Mouse (Mus musculus) CH12.LX (cell line): Measurements from ENCODE around the gene Dner. TPM values are rescaled to one million over a fixed set of nuclear protein-coding genes. Genes with fewer than 3 reads are reported as not detected.

Experiments
- DNase-seq: peaks from one replicate; pipeline ENCODE4 v3.0.0-alpha.2; 2013; ENCODE audit errors: extremely low read depth
- H3K27ac ChIP-seq: 2 replicates; pipeline ENCODE4 v1.5.1; 2012; ENCODE audit warnings: low read depth, mild to moderate bottlenecking, control low read depth, moderate library complexity; ENCODE audit not compliant: insufficient read depth
- H3K27me3 ChIP-seq: replicated peaks from 2 replicates; pipeline ENCODE3; 2012; ENCODE audit warnings: inconsistent platforms
- H3K36me3 ChIP-seq, 2 experiments: replicated peaks in 1 of 2; 2 replicates each; pipeline versions ENCODE3 to v1.6.1; 2012; ENCODE audit warnings: inconsistent platforms in 1 of 2, low read length in 1 of 2, mild to moderate bottlenecking in 1 of 2, mixed read lengths in 1 of 2, moderate library complexity in 1 of 2; ENCODE audit not compliant: control insufficient read depth in 1 of 2, insufficient read depth in 1 of 2
- H3K4me1 ChIP-seq, 2 experiments: 2 replicates each; pipeline ENCODE4 v1.6.1; 2012; ENCODE audit warnings: inconsistent platforms in 1 of 2, moderate library complexity in 1 of 2; ENCODE audit not compliant: insufficient read depth in 2 of 2, control insufficient read depth in 1 of 2
- H3K4me2 ChIP-seq: 2 replicates; pipeline ENCODE4 v1.6.1; 2012; ENCODE audit warnings: low read depth, mild to moderate bottlenecking, control low read depth; ENCODE audit not compliant: poor library complexity, insufficient read depth, severe bottlenecking
- H3K4me3 ChIP-seq, 3 experiments: fragments of 150-350 bp in 1 of 3; sonication (generic) in 1 of 3; replicated peaks in 1 of 3; 2 replicates each; pipeline versions ENCODE3 to v1.5.1; 2011 to 2012; ENCODE audit warnings: low read depth in 2 of 3, low read length in 2 of 3, mild to moderate bottlenecking in 2 of 3, moderate library complexity in 2 of 3, control low read depth in 1 of 3, improper control_type of control experiment in 1 of 3, inconsistent platforms in 1 of 3, mixed read lengths in 1 of 3; ENCODE audit not compliant: poor library complexity in 1 of 3
- H3K79me2 ChIP-seq: replicated peaks from 2 replicates; pipeline ENCODE4 v1.6.1; 2012; ENCODE audit warnings: mild to moderate bottlenecking, moderate library complexity; ENCODE audit not compliant: control insufficient read depth, poor library complexity, insufficient read depth, severe bottlenecking; ENCODE audit errors: extremely low read depth
- H3K9ac ChIP-seq: 2 replicates; pipeline ENCODE4 v1.6.1; 2012; ENCODE audit warnings: low read depth, mild to moderate bottlenecking, control low read depth, moderate library complexity; ENCODE audit not compliant: insufficient read depth
- H3K9me3 ChIP-seq: replicated peaks from 2 replicates; pipeline ENCODE3; 2012; ENCODE audit warnings: low read length, inconsistent platforms, mixed read lengths
- CHD1 ChIP-seq: IDR thresholded peaks from 2 replicates; pipeline ENCODE4 v1.6.1; 2012; ENCODE audit warnings: low read depth, low read length, improper control_type of control experiment, inconsistent platforms
- CHD2 ChIP-seq: IDR thresholded peaks from 2 replicates; pipeline ENCODE4 v1.6.1; 2011; ENCODE audit warnings: low read length, improper control_type of control experiment
- CTCF ChIP-seq, 2 experiments: IDR thresholded peaks in 1 of 2; conservative IDR thresholded peaks in 1 of 2; 2 replicates each; pipeline ENCODE4 v1.5.1; 2011 to 2012; ENCODE audit warnings: low read depth in 2 of 2, low read length in 2 of 2, improper control_type of control experiment in 1 of 2, inconsistent platforms in 1 of 2, mild to moderate bottlenecking in 1 of 2, moderate library complexity in 1 of 2
- ELF1 ChIP-seq: IDR thresholded peaks from 2 replicates; pipeline ENCODE4 v1.6.1; 2014; ENCODE audit warnings: low read depth, mild to moderate bottlenecking, inconsistent platforms, low read length, improper control_type of control experiment
- EP300 ChIP-seq: IDR thresholded peaks from 2 replicates; pipeline ENCODE4 v1.6.1; 2011; ENCODE audit warnings: low read length, improper control_type of control experiment
- GABPA ChIP-seq: IDR thresholded peaks from 2 replicates; pipeline ENCODE4 v1.6.1; 2012; ENCODE audit warnings: low read depth, low read length, improper control_type of control experiment, inconsistent platforms; ENCODE audit not compliant: insufficient replicate concordance
- JUND ChIP-seq: conservative IDR thresholded peaks from 2 replicates; pipeline ENCODE4 v1.6.1; 2011; ENCODE audit warnings: low read depth, low read length, improper control_type of control experiment
- KAT2A ChIP-seq: IDR thresholded peaks from 2 replicates; pipeline ENCODE4 v1.6.1; 2012; ENCODE audit warnings: low read length, improper control_type of control experiment, inconsistent platforms; ENCODE audit not compliant: insufficient replicate concordance
- MAFK ChIP-seq: IDR thresholded peaks from 2 replicates; pipeline ENCODE4 v1.6.1; 2011; ENCODE audit warnings: low read length, improper control_type of control experiment; ENCODE audit not compliant: insufficient replicate concordance
- MAX ChIP-seq: IDR thresholded peaks from 2 replicates; pipeline ENCODE4 v1.6.1; 2011; ENCODE audit warnings: low read length, improper control_type of control experiment
- MEF2A ChIP-seq: IDR thresholded peaks from 2 replicates; pipeline ENCODE4 v1.6.1; 2014; ENCODE audit warnings: low read depth, mild to moderate bottlenecking, inconsistent platforms, low read length, improper control_type of control experiment, borderline replicate concordance
- MYC ChIP-seq: IDR thresholded peaks from 2 replicates; pipeline ENCODE4 v1.6.1; 2011; ENCODE audit warnings: low read depth, mild to moderate bottlenecking, improper control_type of control experiment, low read length
- NELFE ChIP-seq: IDR thresholded peaks from 2 replicates; pipeline ENCODE4 v1.6.1; 2011; ENCODE audit warnings: low read depth, low read length, improper control_type of control experiment
- NRF1 ChIP-seq: IDR thresholded peaks from 2 replicates; pipeline ENCODE4 v1.6.1; 2014; ENCODE audit warnings: low read depth, mild to moderate bottlenecking, inconsistent platforms, low read length, improper control_type of control experiment, moderate library complexity
- POLR2A ChIP-seq: IDR thresholded peaks from 2 replicates; pipeline ENCODE4 v1.6.1; 2011; ENCODE audit warnings: low read depth, mild to moderate bottlenecking, improper control_type of control experiment, low read length
- POLR2AphosphoS2 ChIP-seq: IDR thresholded peaks from 2 replicates; pipeline ENCODE4 v1.6.1; 2011; ENCODE audit warnings: low read depth, low read length, improper control_type of control experiment
- RCOR1 ChIP-seq: conservative IDR thresholded peaks from 2 replicates; pipeline ENCODE4 v1.6.1; 2012; ENCODE audit warnings: low read depth, mild to moderate bottlenecking, inconsistent platforms, low read length, improper control_type of control experiment
- SMC3 ChIP-seq: IDR thresholded peaks from 2 replicates; pipeline ENCODE4 v1.6.1; 2011; ENCODE audit warnings: low read depth, low read length, improper control_type of control experiment
- TBP ChIP-seq: conservative IDR thresholded peaks from 2 replicates; pipeline ENCODE4 v1.6.1; 2011; ENCODE audit warnings: low read depth, low read length, improper control_type of control experiment
- TCF12 ChIP-seq: IDR thresholded peaks from 2 replicates; pipeline ENCODE4 v1.6.1; 2014; ENCODE audit warnings: low read depth, mild to moderate bottlenecking, inconsistent platforms, low read length, improper control_type of control experiment
- UBTF ChIP-seq: IDR thresholded peaks from 2 replicates; pipeline ENCODE4 v1.6.1; 2012; ENCODE audit warnings: low read depth, mild to moderate bottlenecking, inconsistent platforms, low read length, improper control_type of control experiment, moderate library complexity
- USF1 ChIP-seq: IDR thresholded peaks from 2 replicates; pipeline ENCODE4 v1.6.1; 2014; ENCODE audit warnings: low read depth, mild to moderate bottlenecking, inconsistent platforms, low read length, improper control_type of control experiment
- USF2 ChIP-seq: conservative IDR thresholded peaks from 2 replicates; pipeline ENCODE4 v1.6.1; 2011; ENCODE audit warnings: low read depth, low read length, improper control_type of control experiment
- ZC3H11A ChIP-seq: IDR thresholded peaks from 2 replicates; pipeline ENCODE4 v1.6.1; 2012; ENCODE audit warnings: low read depth, mild to moderate bottlenecking, inconsistent platforms, low read length, improper control_type of control experiment
- ZKSCAN1 ChIP-seq: IDR thresholded peaks from 2 replicates; pipeline ENCODE4 v1.6.1; 2012; ENCODE audit warnings: low read depth, inconsistent platforms, low read length, improper control_type of control experiment, borderline replicate concordance
- dilution Hi-C: fragments of 300-500 bp; cut with MboI; formaldehyde crosslinking; loops from 2 replicates; pipeline ENCODE4 v1.14.3; 2020; ENCODE audit warnings: low sequenced_read_pairs; ENCODE audit not compliant: extremely low pct_unique_long_range_greater_than_20kb, extremely low pct_ligation_motif_present
- in situ Hi-C: fragments of 300-500 bp; cut with MboI; formaldehyde crosslinking; loops from 3 replicates; pipeline ENCODE4 v1.14.3; 2019; ENCODE audit warnings: low sequenced_read_pairs, low pct_ligation_motif_present, low pct_unique_long_range_greater_than_20kb, mixed read lengths
- polyA plus RNA-seq: library from polyadenylated mRNA; unstranded; fragments of >175 nt; gene quantifications from 2 replicates; pipeline ENCODE4 v1.2.1, GENCODE M21; 2012; ENCODE audit warnings: low read depth; ENCODE audit not compliant: insufficient read length
- total RNA-seq, 2 experiments: library from RNA; depleted of rRNA; stranded (reverse); fragments of 300-350 nt in 1 of 2; fragments of >200 nt in 1 of 2; gene quantifications; 2 replicates each; pipeline ENCODE4 v1.2.3; 2012 to 2014

Dner gene
- total and polyA plus RNA-seq, 3 experiments: not detected

GRCm38 (mm10) chr1:84621308-84621707 lies 74.7 kb downstream of the Dner start:
- peak; percentile 12 for DNase-seq
- Histone ChIP-seq H3K27ac (no peak overlapping the region), H3K4me2 (no peak overlapping the region), H3K79me2 (no peaks in the 10 kb centered on the region), H3K27me3 (no peaks in the 10 kb centered on the region), H3K9me3 (no peaks in the 10 kb centered on the region), H3K9ac (no peak overlapping the region), H3K4me1 (peaks cover 0 to 6% of the 10 kb centered on the region in 2 experiments; a peak in 1 of 4 replicates), H3K4me3 (no peak overlapping the region), H3K36me3 (no peaks in the 10 kb centered on the region)
- dilution Hi-C loops (no loop called here), in situ Hi-C loops (no loop called here)
- TF ChIP-seq CTCF (conservative IDR thresholded peaks at IDR 0.05 in 1 of 2, IDR thresholded peaks at IDR 0.05 in 1 of 2; ENCODE audit: low read depth in 2 of 2, low read length in 2 of 2) (no peak), USF1 (no peak)

GRCm38 (mm10) chr1:84619131-84619760 lies 76.8 kb downstream of the Dner start:
- Histone ChIP-seq H3K36me3 (no peaks in the 10 kb centered on the region), H3K4me3 (no peak overlapping the region), H3K4me2 (no peak overlapping the region), H3K9me3 (no peaks in the 10 kb centered on the region), H3K4me1 (peaks cover 0 to 6% of the 10 kb centered on the region in 2 experiments; a peak in 1 of 4 replicates), H3K9ac (no peak overlapping the region), H3K27me3 (no peaks in the 10 kb centered on the region), H3K27ac (no peak overlapping the region), H3K79me2 (no peaks in the 10 kb centered on the region)
- dilution Hi-C loops: no loop called here
- no peak for DNase-seq
- no peak for TF ChIP-seq EP300
- TF ChIP-seq POLR2A: no peak
- TF ChIP-seq MYC: no peak
- TF ChIP-seq SMC3: no peak
- TF ChIP-seq MAFK: no peak
- TF ChIP-seq ZKSCAN1: no peak
- TF ChIP-seq KAT2A: no peak
- in situ Hi-C loops: no loop called here

- no peaks in the 10 kb centered on the region for H3K79me2 ChIP-seq
- H3K27me3 ChIP-seq: no peaks in the 10 kb centered on the region
- in situ Hi-C loops: no loop called here
- H3K4me1 ChIP-seq: peaks cover 0 to 6% of the 10 kb centered on the region in 2 experiments; a peak in 1 of 4 replicates
- H3K4me3 ChIP-seq: no peak overlapping the region
- no peak overlapping the region for H3K27ac ChIP-seq
- no peak for TF ChIP-seq GABPA
- no peak for TF ChIP-seq CTCF (conservative IDR thresholded peaks at IDR 0.05 in 1 of 2, IDR thresholded peaks at IDR 0.05 in 1 of 2; ENCODE audit: low read depth in 2 of 2, low read length in 2 of 2)
- TF ChIP-seq ZC3H11A: no peak
- no peak for TF ChIP-seq KAT2A
- no peak for TF ChIP-seq POLR2AphosphoS2
- no peak for TF ChIP-seq MAX
- TF ChIP-seq MEF2A: no peak
- no peak for TF ChIP-seq NRF1
- no peak for TF ChIP-seq USF2
- TF ChIP-seq JUND: no peak
- no peak for TF ChIP-seq TCF12
- TF ChIP-seq UBTF: no peak
- TF ChIP-seq ELF1: no peak
- no peak for TF ChIP-seq NELFE
- no peak for TF ChIP-seq RCOR1
- TF ChIP-seq CHD2: no peak
- TF ChIP-seq TBP: no peak
- no peak for TF ChIP-seq POLR2A
- TF ChIP-seq CHD1: no peak
- no peak for TF ChIP-seq EP300
- TF ChIP-seq, all 38 proteins: peak for 0
- dilution Hi-C loops: no loop called here
- Histone ChIP-seq H3K36me3 (no peaks in the 10 kb centered on the region), H3K4me2 (no peak overlapping the region), H3K9me3 (no peaks in the 10 kb centered on the region), H3K9ac (no peak overlapping the region)
- DNase-seq: no peak
Observed at GRCm38 (mm10) chr1:84618094-84618493, 77.9 kb downstream of the Dner start.
